ENCODE assay signal across 7 mouse cellular contexts in genomic region chr6:137734460-137734845, GRCm38 (mm10). TPM values are rescaled to one million over a fixed set of nuclear protein-coding genes. Genes with fewer than 3 reads are reported as not detected.
DNase-seq lines count a peak whose midpoint lies in the region; ATAC-seq and TF ChIP-seq lines count a peak whose summit lies in the region.

No protein-coding gene starts in this region.

- peak overlapping the region; percentile 90 for H3K4me2 ChIP-seq in kidney, embryonic 16.5 days (replicated peaks; ENCODE audit: low read depth, low read length)
- peak overlapping the region; percentile 57 for H3K4me2 ChIP-seq in midbrain, embryonic 14.5 days (ENCODE audit: low read length)

- H3K36me3 ChIP-seq in spleen, adult 2 months (ENCODE audit: control insufficient read depth, insufficient read depth, low read length) = peaks cover 8% of the 10 kb centered on the region
- H3K36me3 ChIP-seq in erythroblast, embryonic 14.5 days (ENCODE audit: control insufficient read depth) = peaks cover 28% of the 10 kb centered on the region
- H3K36me3 ChIP-seq in kidney, embryonic 16.5 days (ENCODE audit: insufficient read depth, low read length) = peaks cover 3% of the 10 kb centered on the region
- peaks cover 9% of the 10 kb centered on the region for H3K36me3 ChIP-seq in midbrain, embryonic 14.5 days (ENCODE audit: control insufficient read depth, insufficient read depth, low read length)

- peak overlapping the region; percentile 93 for H3K9ac ChIP-seq in kidney, embryonic 16.5 days (replicated peaks; ENCODE audit: low read length)
- peak overlapping the region; percentile 94 for H3K9ac ChIP-seq in midbrain, embryonic 14.5 days (replicated peaks; ENCODE audit: low read length)

- no peak for DNase-seq in spleen, adult 2 months (ENCODE audit: low read depth in 1 of 2, low spot score in 2 of 2)
- DNase-seq in spleen, postnatal 4 days (ENCODE audit: low spot score in 2 of 2) = no peak
- no peak for DNase-seq in midbrain, embryonic 14.5 days
- no peak for DNase-seq in T-cell, adult 2 months (ENCODE audit: low spot score)
- no peak for DNase-seq in urinary bladder, postnatal 10 days (ENCODE audit: low spot score)

- no peak for TF ChIP-seq POLR2A in spleen, adult 2 months (IDR thresholded peaks at IDR 0.05; ENCODE audit: low read depth, low read length)

- peaks cover 8% of the 10 kb centered on the region; the same call in 1 of the 2 replicates for H3K4me1 ChIP-seq in spleen, adult 2 months (ENCODE audit: control insufficient read depth, insufficient read depth, insufficient read length)
- peaks cover 39% of the 10 kb centered on the region for H3K4me1 ChIP-seq in erythroblast, embryonic 14.5 days (ENCODE audit: control insufficient read depth)
- peaks cover 12% of the 10 kb centered on the region for H3K4me1 ChIP-seq in kidney, embryonic 16.5 days (ENCODE audit: insufficient read depth, low read length)
- peaks cover 10% of the 10 kb centered on the region for H3K4me1 ChIP-seq in midbrain, embryonic 14.5 days (ENCODE audit: control insufficient read depth, insufficient read depth, low read length)

- no peak for TF ChIP-seq CTCF in spleen, adult 2 months (IDR thresholded peaks at IDR 0.05; ENCODE audit: extremely low read depth, insufficient read depth, insufficient read length, insufficient replicate concordance)

- no peaks in the 10 kb centered on the region for H3K27me3 ChIP-seq in spleen, adult 2 months (ENCODE audit: control insufficient read depth, insufficient read depth, low read length)
- peaks cover 7% of the 10 kb centered on the region for H3K27me3 ChIP-seq in erythroblast, embryonic 14.5 days (ENCODE audit: control insufficient read depth)
- H3K27me3 ChIP-seq in kidney, embryonic 16.5 days (ENCODE audit: insufficient read depth, low read length) = 0 out of 2 replicates have a peak, but pooled peaks cover 9% of the 10 kb centered on the region
- no peaks in the 10 kb centered on the region for H3K27me3 ChIP-seq in midbrain, embryonic 14.5 days (ENCODE audit: control insufficient read depth, insufficient read depth, low read length)

- WGBS in spleen, adult 2 months = 10% methylated on average over 7 of the region's 7 CpGs
- WGBS in kidney, embryonic 16.5 days = 9% methylated on average over 7 of the region's 7 CpGs
- WGBS in midbrain, embryonic 14.5 days = 9% methylated on average over 7 of the region's 7 CpGs

- H3K27ac ChIP-seq in spleen, adult 2 months (ENCODE audit: insufficient read depth, low read length) = 0 out of 2 replicates have a peak overlapping the region, but pooled peaks have one; percentile 10
- H3K27ac ChIP-seq in kidney, embryonic 16.5 days (ENCODE audit: low read length) = peak overlapping the region; percentile 43; the same call in 1 of the 2 replicates
- peak overlapping the region; percentile 68 for H3K27ac ChIP-seq in midbrain, embryonic 14.5 days (replicated peaks; ENCODE audit: low read depth, low read length)

- no peaks in the 10 kb centered on the region for H3K9me3 ChIP-seq in erythroblast, embryonic 14.5 days (ENCODE audit: control insufficient read depth, low read length)
- H3K9me3 ChIP-seq in kidney, embryonic 16.5 days (ENCODE audit: low read length) = no peaks in the 10 kb centered on the region
- no peaks in the 10 kb centered on the region for H3K9me3 ChIP-seq in midbrain, embryonic 14.5 days (ENCODE audit: control insufficient read depth, low read length)

- ATAC-seq in kidney, embryonic 16.5 days (ENCODE audit: low FRiP score, low TSS enrichment) = peak; percentile 39
- peak; percentile 15 for ATAC-seq in midbrain, embryonic 14.5 days (ENCODE audit: low FRiP score, low TSS enrichment)

- H3K4me3 ChIP-seq in spleen, adult 2 months (ENCODE audit: extremely low read depth, insufficient read depth, insufficient read length) = peak overlapping the region; percentile 61
- peak overlapping the region; percentile 100 for H3K4me3 ChIP-seq in erythroblast, embryonic 14.5 days (replicated peaks)
- H3K4me3 ChIP-seq in kidney, embryonic 16.5 days (ENCODE audit: low read length) = peak overlapping the region; percentile 97
- peak overlapping the region; percentile 98 for H3K4me3 ChIP-seq in midbrain, embryonic 14.5 days (replicated peaks; ENCODE audit: low read depth, low read length)

RNA-seq across cellular contexts. Expression of gene Strap, which starts 0.4 kb away (rescaled TPM):
- 18.8 and 34.0 TPM in 2 replicates for polyA plus RNA-seq in spleen, adult 2 months (2012; rRNA removed)
- polyA plus RNA-seq in erythroblast, embryonic 14.5 days (2012) = 1.4 and 1.6 TPM in 2 replicates
- 162 and 164 TPM in 2 replicates for polyA plus RNA-seq in kidney, embryonic 16.5 days (2015; fragmentation: Nextera tagmentation; extraction: Ambion mirVana)
- 175 and 203 TPM in 2 replicates for polyA plus RNA-seq in midbrain, embryonic 14.5 days (2014; fragmentation: Nextera tagmentation; extraction: Ambion mirVana)

RNA-seq across cellular contexts. Expression of gene Dera, which starts 19.9 kb away (rescaled TPM):
- 7.2 and 7.8 TPM in 2 replicates for polyA plus RNA-seq in spleen, adult 2 months (2012; rRNA removed)
- polyA plus RNA-seq in erythroblast, embryonic 14.5 days (2012) = 1.2 and 2.0 TPM in 2 replicates
- polyA plus RNA-seq in kidney, embryonic 16.5 days (2015; fragmentation: Nextera tagmentation; extraction: Ambion mirVana) = 76.2 and 79.0 TPM in 2 replicates
- 10.1 and 15.9 TPM in 2 replicates for polyA plus RNA-seq in midbrain, embryonic 14.5 days (2014; fragmentation: Nextera tagmentation; extraction: Ambion mirVana)

Comparison
In these comparisons a context has a peak if more than half of its experiments do, and no peak if none do; other contexts are left out.
1. H3K27ac ChIP-seq: peak in every context shown above with its lines; median percentile 68 in midbrain, embryonic 14.5 days; 43 in kidney, embryonic 16.5 days; 10 in spleen, adult 2 months.